Mouse (Mus musculus) heart, postnatal 0 days (tissue): ENCODE results near the gene Wasf2.

ENCODE experiments used
- CTCF ChIP-seq: IDR thresholded peaks from 2 replicates; pipeline ENCODE4 v1.5.1; 2016; ENCODE audit warnings: antibody characterized with exemption, control low read depth, low read depth
- EP300 ChIP-seq: IDR thresholded peaks from 2 replicates; pipeline ENCODE4 v1.6.1; 2016; ENCODE audit warnings: antibody characterized with exemption, low read depth

DNA sequence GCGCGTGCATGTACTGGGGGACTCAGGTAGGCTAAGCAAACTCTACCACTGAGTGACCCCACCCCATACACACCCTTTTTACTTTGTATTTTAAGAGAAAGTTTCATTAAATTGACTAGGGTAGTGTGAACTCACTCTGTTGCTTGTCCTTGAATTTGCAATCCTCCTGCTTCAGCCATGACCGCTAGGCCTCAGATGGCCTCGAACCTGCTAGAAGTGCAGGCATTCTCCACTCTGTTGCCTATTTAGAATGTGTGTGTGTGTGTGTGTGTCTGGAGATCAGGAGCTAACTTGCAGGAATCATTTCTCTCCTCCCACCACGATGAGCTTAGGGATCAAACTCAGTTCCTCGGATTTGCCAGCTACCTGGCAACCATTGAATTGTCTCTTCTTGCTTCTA, 10.7 kb upstream of the Wasf2 start:
- TF ChIP-seq EP300 = no peak
- no peak for TF ChIP-seq CTCF
